ENCODE assay signal across 14 mouse cellular contexts in genomic region chr9:66977982-66978381, GRCm38 (mm10). TPM values are rescaled to one million over a fixed set of nuclear protein-coding genes. Genes with fewer than 3 reads are reported as not detected.
DNase-seq lines count a peak whose midpoint lies in the region; ATAC-seq and TF ChIP-seq lines count a peak whose summit lies in the region.
"Had no signal": no experiment of that assay in that cellular context is flagged by ENCODE, and none has a peak within 500 bp of the region (broad histone marks: within the 10 kb centered on the region; RNA-seq: fewer than 3 reads in every experiment).

No protein-coding gene starts in this region.

- DNase-seq in cerebellum, postnatal 14 days, result peak; percentile 35 to 43
- DNase-seq in left cerebral cortex, adult 11 months (ENCODE audit: low spot score), result peak; percentile 33
- no peak for DNase-seq in left cerebral cortex, postnatal 4 days
- DNase-seq in ES-E14 (ENCODE audit: low read depth, low spot score), result no peak
- DNase-seq in thymus, postnatal 14 days, result no peak
- DNase-seq in forebrain, embryonic 10.5 days (ENCODE audit: extremely low spot score, low spot score), result no peak
- DNase-seq: midbrain, embryonic 14.5 days had no signal

- H3K79me2 ChIP-seq in macrophage (ENCODE audit: inconsistent target), result no peaks in the 10 kb centered on the region

- H3K27ac ChIP-seq in ES-E14 (ENCODE audit: insufficient read depth, low read depth, low read length, poor library complexity, severe bottlenecking) (no peak overlapping the region), macrophage (peak overlapping the region; percentile 37)
- no peak overlapping the region for H3K27ac ChIP-seq in forebrain, embryonic 10.5 days
- H3K27ac ChIP-seq: embryonic facial prominence, embryonic 15.5 days; hindbrain, embryonic 13.5 days; kidney, postnatal 0 days; neural tube, embryonic 12.5 days had no signal

- in situ Hi-C loops in ES-E14 (cut with MboI; ENCODE audit: low sequenced_read_pairs in 2 of 2, unreplicated experiment in 2 of 2), result no loop called here

- ATAC-seq in cerebellum, adult (ENCODE audit: insufficient number of reproducible peaks, low FRiP score, low TSS enrichment), result no peak
- ATAC-seq: forebrain, embryonic 16.5 days had no signal

- H3K4me3 ChIP-seq in ES-E14 (ENCODE audit: insufficient read depth in 1 of 2, low read depth in 1 of 2, low read length in 2 of 2, poor library complexity in 1 of 2, severe bottlenecking in 1 of 2), result no peak overlapping the region
- no peak overlapping the region for H3K4me3 ChIP-seq in macrophage (ENCODE audit: inconsistent target)
- H3K4me3 ChIP-seq in forebrain, embryonic 10.5 days, result no peak overlapping the region
- H3K4me3 ChIP-seq: embryonic facial prominence, embryonic 15.5 days; hindbrain, embryonic 13.5 days; neural tube, embryonic 12.5 days had no signal

- H3K9me3 ChIP-seq in ES-E14 (ENCODE audit: control insufficient read depth, insufficient read depth, low read depth, low read length), result no peaks in the 10 kb centered on the region
- no peaks in the 10 kb centered on the region for H3K9me3 ChIP-seq in forebrain, embryonic 10.5 days
- H3K9me3 ChIP-seq: embryonic facial prominence, embryonic 15.5 days; hindbrain, embryonic 13.5 days; neural tube, embryonic 12.5 days had no signal

- H3K36me3 ChIP-seq in ES-E14 (ENCODE audit: control insufficient read depth, insufficient read depth, low read length, poor library complexity, severe bottlenecking), result no peaks in the 10 kb centered on the region
- H3K36me3 ChIP-seq in macrophage (ENCODE audit: inconsistent target), result no peaks in the 10 kb centered on the region
- H3K36me3 ChIP-seq in forebrain, embryonic 10.5 days (replicated peaks), result no peaks in the 10 kb centered on the region
- H3K36me3 ChIP-seq: embryonic facial prominence, embryonic 15.5 days; hindbrain, embryonic 13.5 days; neural tube, embryonic 12.5 days had no signal

- intact Hi-C loops in left cerebral cortex, postnatal 4 days (cut with DNase I), result loop anchor here (10.0 kb wide), 1 partner anchor 463 kb away; the partner anchor contains the start of gene Fbxl22

- peaks cover 5% of the 10 kb centered on the region; the same call in 1 of the 2 replicates for H3K27me3 ChIP-seq in forebrain, embryonic 10.5 days (ENCODE audit: poor library complexity, severe bottlenecking)
- H3K27me3 ChIP-seq: embryonic facial prominence, embryonic 15.5 days; hindbrain, embryonic 13.5 days; neural tube, embryonic 12.5 days had no signal

- 8% methylated on average over 1 of the region's 1 CpGs for WGBS in macrophage (ENCODE audit: missing documents)
- WGBS in forebrain, embryonic 10.5 days, result 97% methylated on average over 1 of the region's 1 CpGs

- peaks cover 0 to 2% of the 10 kb centered on the region in 2 experiments; a peak in 2 of 4 replicates for H3K4me1 ChIP-seq in ES-E14 (ENCODE audit: control insufficient read depth in 2 of 2, insufficient read depth in 2 of 2, low read length in 2 of 2, poor library complexity in 1 of 2)
- H3K4me1 ChIP-seq in forebrain, embryonic 10.5 days, result peaks cover 20% of the 10 kb centered on the region
- H3K4me1 ChIP-seq: neural tube, embryonic 12.5 days had no signal

- H3K9ac ChIP-seq in ES-E14 (ENCODE audit: insufficient read depth, low read depth, low read length, poor library complexity, severe bottlenecking), result no peak overlapping the region
- H3K9ac ChIP-seq: embryonic facial prominence, embryonic 15.5 days; hindbrain, embryonic 13.5 days; neural tube, embryonic 12.5 days had no signal

TF ChIP-seq in ES-E14, 5 proteins besides CTCF, POLR2A, EP300 and RAD21:
- TF ChIP-seq CHD2 (IDR thresholded peaks at IDR 0.05; ENCODE audit: low read depth, low read length), result no peak
- peak; percentile 68; the same call in 1 of the 2 replicates for TF ChIP-seq ZNF384 (IDR thresholded peaks at IDR 0.05; ENCODE audit: low read depth, low read length)

RNA-seq across cellular contexts. Expression of gene Lactb, which starts 2.7 kb away (rescaled TPM):
- 10 to 100 TPM; 15.9 to 19.4 TPM for total RNA-seq in left cerebral cortex, postnatal 4 days (2021)
- 7.0 and 10.0 TPM in 2 replicates for total RNA-seq in ES-E14 (2012; rRNA removed)
- 10 to 100 TPM in 22 of 26 experiments, 1 to 10 TPM in 4; 5.1 to 25.3 (median 17.4) TPM for total RNA-seq in macrophage (2018; cell fraction: chromatin; rRNA removed)
- total RNA-seq in macrophage (2018; cell fraction: cytosol; rRNA removed), result 10 to 100 TPM; 23.5 to 37.4 (median 31.0) TPM
- 10 to 100 TPM in 25 of 26 experiments, 1 to 10 TPM in 1; 8.6 to 32.0 (median 20.4) TPM for total RNA-seq in macrophage (2018; cell fraction: nucleus; rRNA removed)
- 31.0 to 53.6 TPM (median 37.0 TPM) in 3 replicates for polyA plus RNA-seq in macrophage (2018)
- 9.2 and 9.6 TPM in 2 replicates for polyA plus RNA-seq in forebrain, embryonic 10.5 days (2016; fragmentation: Nextera tagmentation; extraction: Ambion mirVana)

RNA-seq across cellular contexts. Expression of gene Rps27l, which starts 32.1 kb away (rescaled TPM):
- 10 to 100 TPM; 59.1 to 67.5 TPM for total RNA-seq in left cerebral cortex, postnatal 4 days (2021)
- total RNA-seq in ES-E14 (2012; rRNA removed), result 767 and 917 TPM in 2 replicates
- total RNA-seq in macrophage (2018; cell fraction: chromatin; rRNA removed), result 10 to 100 TPM in 11 of 26 experiments, 1 to 10 TPM in 15; 2.9 to 55.4 (median 8.2) TPM
- total RNA-seq in macrophage (2018; cell fraction: cytosol; rRNA removed), result 100 to 1,000 TPM; 179 to 384 (median 241) TPM
- 10 to 100 TPM; 10.3 to 61.2 (median 24.7) TPM for total RNA-seq in macrophage (2018; cell fraction: nucleus; rRNA removed)
- polyA plus RNA-seq in macrophage (2018), result 167 to 496 TPM (median 309 TPM) in 3 replicates
- polyA plus RNA-seq in forebrain, embryonic 10.5 days (2016; fragmentation: Nextera tagmentation; extraction: Ambion mirVana), result 818 and 845 TPM in 2 replicates

RNA-seq across cellular contexts. Expression of gene Rab8b, which starts 58.5 kb away (rescaled TPM):
- total RNA-seq in left cerebral cortex, postnatal 4 days (2021), result 10 to 100 TPM; 27.5 to 30.0 TPM
- 7.0 and 7.9 TPM in 2 replicates for total RNA-seq in ES-E14 (2012; rRNA removed)
- total RNA-seq in macrophage (2018; cell fraction: chromatin; rRNA removed), result 100 to 1,000 TPM in 24 of 26 experiments, 10 to 100 TPM in 2; 75.0 to 334 (median 129) TPM
- total RNA-seq in macrophage (2018; cell fraction: cytosol; rRNA removed), result 100 to 1,000 TPM; 225 to 568 (median 292) TPM
- total RNA-seq in macrophage (2018; cell fraction: nucleus; rRNA removed), result 100 to 1,000 TPM; 152 to 371 (median 210) TPM
- polyA plus RNA-seq in macrophage (2018), result 189 to 289 TPM (median 212 TPM) in 3 replicates
- 33.4 and 34.0 TPM in 2 replicates for polyA plus RNA-seq in forebrain, embryonic 10.5 days (2016; fragmentation: Nextera tagmentation; extraction: Ambion mirVana)

Comparison
In these comparisons a context has a peak if more than half of its experiments do, and no peak if none do; other contexts are left out.
1. DNase-seq: peak in cerebellum, postnatal 14 days (2 of 2) and left cerebral cortex, adult 11 months (single experiment); none in left cerebral cortex, postnatal 4 days (single experiment), ES-E14 (single experiment), thymus, postnatal 14 days (single experiment) and forebrain, embryonic 10.5 days (single experiment).
2. RNA of gene Rps27l, which starts 32.1 kb away (total RNA-seq): 767 to 917 TPM in ES-E14; 59.1 to 67.5 TPM in left cerebral cortex, postnatal 4 days; every median in the first group is over 10 times any median in the second.